Mouse (Mus musculus) limb, embryonic 11.5 days (tissue): ENCODE results near the gene Hoxb8. TPM values are rescaled to one million over a fixed set of nuclear protein-coding genes. Genes with fewer than 3 reads are reported as not detected.

ENCODE experiments used
- ATAC-seq: fragments of 200-750 bp; cut with Nextera tagmentation; 2 replicates; pipeline ENCODE4 v1.8.0; 2017; ENCODE audit warnings: low read depth; ENCODE audit not compliant: insufficient number of reproducible peaks, low FRiP score, low TSS enrichment
- DNase-seq: peaks from one replicate; pipeline ENCODE4 v3.0.0-alpha.2; 2015; ENCODE audit warnings: low spot score
- H3K27ac ChIP-seq: fragments of 300-500 bp; sonication (generic); replicated peaks from 2 replicates; pipeline ENCODE4 v1.5.1; 2014; ENCODE audit warnings: low read depth, mild to moderate bottlenecking, low read length
- H3K27me3 ChIP-seq: fragments of 300-500 bp; sonication (generic); 2 replicates; pipeline ENCODE4 v1.6.1; 2014; ENCODE audit warnings: mild to moderate bottlenecking, low read length, mixed read lengths; ENCODE audit not compliant: control insufficient read depth, insufficient read depth
- H3K36me3 ChIP-seq: fragments of 300-500 bp; sonication (generic); 2 replicates; pipeline ENCODE4 v1.6.1; 2014; ENCODE audit warnings: mild to moderate bottlenecking, low read length, moderate library complexity, mixed read lengths; ENCODE audit not compliant: control insufficient read depth, insufficient read depth
- H3K4me1 ChIP-seq: fragments of 300-500 bp; sonication (generic); 2 replicates; pipeline ENCODE4 v1.6.1; 2014; ENCODE audit warnings: low read length, mixed read lengths; ENCODE audit not compliant: control insufficient read depth, insufficient read depth
- H3K4me2 ChIP-seq: fragments of 300-500 bp; sonication (generic); 2 replicates; pipeline ENCODE4 v1.6.1; 2014; ENCODE audit warnings: low read depth, mild to moderate bottlenecking, moderate library complexity; ENCODE audit not compliant: severe bottlenecking
- H3K4me3 ChIP-seq: fragments of 300-500 bp; sonication (generic); 2 replicates; pipeline ENCODE4 v1.5.1; 2014; ENCODE audit warnings: low read depth, low read length
- H3K9ac ChIP-seq: fragments of 300-500 bp; sonication (generic); 2 replicates; pipeline ENCODE4 v1.6.1; 2014; ENCODE audit warnings: mild to moderate bottlenecking, low read length
- H3K9me3 ChIP-seq: fragments of 300-500 bp; sonication (generic); 2 replicates; pipeline ENCODE4 v1.6.1; 2016; ENCODE audit warnings: low read length; ENCODE audit not compliant: control insufficient read depth
- WGBS: fragments of 180-500 bp; shearing (Covaris S2); extraction: QIAGEN DNeasy Blood & Tissue Kit; methylation state at CpG from one replicate; pipeline ENCODE4 v1.1.7; 2014; 5-methylcytosine and 5-hydroxymethylcytosine counted together
- polyA plus RNA-seq: library from polyadenylated mRNA; unstranded; fragments of >200 nt; fragmentation: Nextera tagmentation; extraction: Ambion mirVana; gene quantifications from 2 replicates; pipeline ENCODE4 v1.2.1, GENCODE M21; 2014

The Hoxb8 gene
- polyA plus RNA-seq, 1 experiment from 2014 or later: 0.89 TPM

- WGBS: 0% methylated on average over 52 of the region's 52 CpGs
- DNase-seq (no peak), ATAC-seq (no peak)
- Histone ChIP-seq H3K36me3 (no peaks in the 10 kb centered on the region), H3K27me3 (peaks cover 95% of the 10 kb centered on the region), H3K4me3 (peak overlapping the region; percentile 22), H3K9me3 (no peaks in the 10 kb centered on the region), H3K9ac (0 out of 2 replicates have a peak overlapping the region, but pooled peaks have one; percentile 22), H3K27ac (no peak overlapping the region), H3K4me2 (peak overlapping the region; percentile 41), H3K4me1 (peaks cover 21% of the 10 kb centered on the region)
Observed at GRCm38 (mm10) chr11:96271541-96272011, 10.1 kb upstream of the Hoxb8 start.

DNA sequence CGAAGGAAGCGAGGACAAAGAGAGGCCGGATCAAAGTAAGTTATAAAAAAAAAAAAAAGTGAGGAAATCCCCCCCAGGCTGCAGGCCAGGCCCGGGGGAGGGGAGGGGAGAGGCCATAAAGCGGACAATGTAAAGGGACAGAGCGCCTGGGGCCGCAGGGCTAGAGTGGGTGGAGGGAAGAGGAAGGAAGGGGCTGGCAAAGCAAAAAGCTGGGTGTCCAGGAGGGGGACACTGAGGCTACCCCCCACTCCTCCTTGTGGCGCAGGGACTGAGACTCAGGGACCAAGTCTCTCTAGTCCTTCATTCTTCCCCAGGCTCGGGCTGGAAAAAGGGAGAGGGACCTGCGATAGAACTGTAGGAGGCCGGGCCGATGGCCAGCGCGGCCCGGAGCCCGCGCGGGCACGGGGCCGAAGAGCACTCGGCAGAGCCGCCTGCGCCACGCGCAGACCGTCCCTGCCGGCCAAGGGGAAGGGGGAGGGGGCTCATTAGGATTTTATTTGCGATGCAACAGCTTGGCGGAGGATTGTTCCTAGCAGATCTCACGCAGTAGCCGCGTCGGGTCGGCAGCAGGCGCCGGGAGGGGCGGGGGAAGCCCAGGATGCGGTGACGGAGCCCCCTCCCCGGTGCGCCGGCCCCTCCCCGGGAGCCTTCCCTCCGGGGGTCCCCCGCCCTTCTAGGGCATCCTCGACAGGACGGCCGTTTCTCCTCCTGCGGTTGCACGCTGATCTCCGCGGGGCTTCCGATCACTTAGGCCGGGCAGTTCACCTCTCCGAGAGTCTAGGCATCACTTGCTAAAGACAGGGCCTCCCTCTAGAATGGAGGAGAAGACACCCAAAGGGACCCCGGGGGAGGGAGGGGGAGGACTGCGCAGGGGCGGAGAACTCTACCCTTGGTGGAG lies 9.4 kb upstream of the Hoxb8 start:
- Histone ChIP-seq H3K36me3 (no peaks in the 10 kb centered on the region), H3K9me3 (no peaks in the 10 kb centered on the region), H3K4me3 (peak overlapping the region; percentile 22), H3K4me1 (peaks cover 21% of the 10 kb centered on the region), H3K27ac (no peak overlapping the region; the same call in 1 of the 2 replicates), H3K9ac (no peak overlapping the region), H3K4me2 (peak overlapping the region; percentile 41), H3K27me3 (peaks cover 93% of the 10 kb centered on the region)
- ATAC-seq (no peak), DNase-seq (peak; percentile 70)
- under 1% methylated on average over 58 of the region's 58 CpGs for WGBS

GRCm38 (mm10) chr11:96274428-96274827 lies 7.3 kb upstream of the Hoxb8 start:
- no peak for DNase-seq
- Histone ChIP-seq H3K4me1 (peaks cover 21% of the 10 kb centered on the region), H3K4me3 (no peak overlapping the region), H3K9ac (no peak overlapping the region), H3K9me3 (no peaks in the 10 kb centered on the region), H3K36me3 (no peaks in the 10 kb centered on the region), H3K27me3 (peaks cover 95% of the 10 kb centered on the region), H3K4me2 (no peak overlapping the region), H3K27ac (no peak overlapping the region)
- no peak for ATAC-seq
- WGBS: 16% methylated on average over 10 of the region's 10 CpGs

DNA sequence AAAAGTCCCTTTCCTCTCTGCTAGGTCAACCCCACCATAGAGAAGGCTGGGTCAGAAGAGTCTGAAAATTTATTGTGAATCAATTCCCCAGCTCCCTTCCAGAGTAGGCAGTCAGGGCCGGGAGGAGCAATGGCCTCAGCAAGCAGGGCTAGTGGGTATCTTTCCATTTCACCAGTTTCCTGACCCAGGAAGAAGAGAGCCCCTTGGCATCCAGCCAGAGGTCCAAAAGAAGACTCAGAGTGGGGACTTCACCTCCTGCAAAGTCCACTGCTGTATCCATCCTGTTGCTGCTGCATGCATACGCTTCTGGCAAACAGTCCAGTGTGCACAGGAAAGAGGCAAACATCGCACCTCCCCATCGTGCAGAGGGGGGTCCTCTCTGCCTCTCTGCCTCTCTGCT lies 5.8 kb upstream of the Hoxb8 start:
- 13% methylated on average over 4 of the region's 4 CpGs for WGBS
- peaks cover 95% of the 10 kb centered on the region for H3K27me3 ChIP-seq
- H3K4me1 ChIP-seq: peaks cover 12% of the 10 kb centered on the region
- no peaks in the 10 kb centered on the region for H3K36me3 ChIP-seq
- H3K9ac ChIP-seq: no peak overlapping the region
- H3K9me3 ChIP-seq: no peaks in the 10 kb centered on the region
- no peak overlapping the region for H3K4me2 ChIP-seq
- no peak overlapping the region for H3K4me3 ChIP-seq
- DNase-seq: no peak
- ATAC-seq: no peak
- H3K27ac ChIP-seq: no peak overlapping the region

DNA sequence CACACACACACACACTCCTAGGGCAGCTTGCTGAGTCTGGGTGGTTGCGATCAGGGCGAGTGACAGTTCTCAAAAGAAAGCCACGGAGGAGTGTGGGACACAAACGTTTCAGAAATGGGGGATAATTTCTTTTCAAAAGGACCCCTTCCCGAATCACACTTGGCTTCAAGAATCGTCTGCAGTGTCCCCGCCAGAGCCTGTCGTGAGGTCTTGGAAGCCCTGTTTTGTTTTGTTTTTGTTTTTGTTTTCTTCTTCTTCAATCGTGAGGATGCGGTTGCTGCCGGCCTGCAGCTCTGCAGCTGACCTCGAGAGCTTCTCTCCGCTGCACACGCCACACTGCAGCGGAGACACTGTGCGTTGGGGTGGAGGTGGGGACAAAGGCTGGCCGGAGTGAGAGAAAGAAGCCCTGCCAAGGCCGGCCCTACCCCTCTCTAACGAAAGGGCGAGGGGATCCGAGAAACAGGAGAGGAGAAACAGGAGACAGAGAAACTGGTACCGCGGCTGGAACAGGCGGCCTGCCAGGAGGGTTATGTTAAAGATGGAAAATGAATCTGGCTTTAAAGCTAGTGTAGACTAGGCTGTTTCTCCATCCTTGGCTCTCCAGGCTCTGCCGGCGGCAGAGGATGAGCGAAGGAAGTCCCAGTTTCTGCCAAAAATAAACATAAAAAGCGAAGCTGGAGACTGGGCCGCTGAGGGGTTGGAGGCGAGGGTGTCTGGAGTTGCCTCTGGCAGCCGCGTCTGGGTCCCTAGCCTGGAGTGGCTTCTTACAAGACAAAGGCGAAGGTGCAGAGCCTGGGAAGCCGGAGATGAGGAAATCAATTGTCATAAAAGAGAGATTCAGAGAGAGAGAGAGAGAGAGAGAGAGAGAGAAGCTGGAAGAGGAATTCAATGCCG lies 4.3 kb upstream of the Hoxb8 start:
- H3K4me1 ChIP-seq: peaks cover 5% of the 10 kb centered on the region; the same call in 1 of the 2 replicates
- under 1% methylated on average over 35 of the region's 35 CpGs for WGBS
- no peak overlapping the region for H3K27ac ChIP-seq
- ATAC-seq: no peak
- peak overlapping the region; percentile 19 for H3K4me2 ChIP-seq
- H3K9ac ChIP-seq: no peak overlapping the region
- peaks cover 89% of the 10 kb centered on the region for H3K27me3 ChIP-seq
- no peaks in the 10 kb centered on the region for H3K36me3 ChIP-seq
- H3K4me3 ChIP-seq: no peak overlapping the region
- DNase-seq: no peak
- H3K9me3 ChIP-seq: no peaks in the 10 kb centered on the region

- H3K27ac ChIP-seq: no peak overlapping the region
- no peaks in the 10 kb centered on the region for H3K9me3 ChIP-seq
- H3K36me3 ChIP-seq: no peaks in the 10 kb centered on the region
- H3K4me2 ChIP-seq: no peak overlapping the region
- H3K9ac ChIP-seq: no peak overlapping the region
- peaks cover 8% of the 10 kb centered on the region; the same call in 1 of the 2 replicates for H3K4me1 ChIP-seq
- no peak for ATAC-seq
- peaks cover 88% of the 10 kb centered on the region for H3K27me3 ChIP-seq
- WGBS: 7% methylated on average over 14 of the region's 14 CpGs
- DNase-seq: no peak
- no peak overlapping the region for H3K4me3 ChIP-seq
Observed at GRCm38 (mm10) chr11:96278324-96278723, 3.4 kb upstream of the Hoxb8 start.

- WGBS: under 1% methylated on average over 9 of the region's 9 CpGs
- H3K9me3 ChIP-seq: no peaks in the 10 kb centered on the region
- peak; percentile 96 for DNase-seq
- H3K4me1 ChIP-seq: peaks cover 8% of the 10 kb centered on the region; the same call in 1 of the 2 replicates
- H3K27ac ChIP-seq: no peak overlapping the region
- H3K27me3 ChIP-seq: peaks cover 87% of the 10 kb centered on the region
- ATAC-seq: no peak
- H3K4me2 ChIP-seq: no peak overlapping the region
- no peak overlapping the region for H3K4me3 ChIP-seq
- no peak overlapping the region for H3K9ac ChIP-seq
- H3K36me3 ChIP-seq: no peaks in the 10 kb centered on the region
Observed at GRCm38 (mm10) chr11:96278773-96279172, 2.9 kb upstream of the Hoxb8 start.
